Mouse (Mus musculus) CH12.LX (cell line): ENCODE results near the gene Ly6g5b.

Experiments used
- CTCF ChIP-seq, 2 experiments: IDR thresholded peaks in 1 of 2; conservative IDR thresholded peaks in 1 of 2; 2 replicates each; pipeline ENCODE4 v1.5.1; 2011 to 2012; ENCODE audit warnings: low read depth in 2 of 2, low read length in 2 of 2, improper control_type of control experiment in 1 of 2, inconsistent platforms in 1 of 2, mild to moderate bottlenecking in 1 of 2, moderate library complexity in 1 of 2
- EP300 ChIP-seq: IDR thresholded peaks from 2 replicates; pipeline ENCODE4 v1.6.1; 2011; ENCODE audit warnings: low read length, improper control_type of control experiment
- ETS1 ChIP-seq: conservative IDR thresholded peaks from 2 replicates; pipeline ENCODE4 v1.6.1; 2012; ENCODE audit warnings: low read depth, mild to moderate bottlenecking, inconsistent platforms, low read length, improper control_type of control experiment, moderate library complexity
- GABPA ChIP-seq: IDR thresholded peaks from 2 replicates; pipeline ENCODE4 v1.6.1; 2012; ENCODE audit warnings: low read depth, low read length, improper control_type of control experiment, inconsistent platforms; ENCODE audit not compliant: insufficient replicate concordance
- KAT2A ChIP-seq: IDR thresholded peaks from 2 replicates; pipeline ENCODE4 v1.6.1; 2012; ENCODE audit warnings: low read length, improper control_type of control experiment, inconsistent platforms; ENCODE audit not compliant: insufficient replicate concordance
- MAFK ChIP-seq: IDR thresholded peaks from 2 replicates; pipeline ENCODE4 v1.6.1; 2011; ENCODE audit warnings: low read length, improper control_type of control experiment; ENCODE audit not compliant: insufficient replicate concordance
- MAX ChIP-seq: IDR thresholded peaks from 2 replicates; pipeline ENCODE4 v1.6.1; 2011; ENCODE audit warnings: low read length, improper control_type of control experiment
- MEF2A ChIP-seq: IDR thresholded peaks from 2 replicates; pipeline ENCODE4 v1.6.1; 2014; ENCODE audit warnings: low read depth, mild to moderate bottlenecking, inconsistent platforms, low read length, improper control_type of control experiment, borderline replicate concordance
- POLR2A ChIP-seq: IDR thresholded peaks from 2 replicates; pipeline ENCODE4 v1.6.1; 2011; ENCODE audit warnings: low read depth, mild to moderate bottlenecking, improper control_type of control experiment, low read length
- POLR2AphosphoS2 ChIP-seq: IDR thresholded peaks from 2 replicates; pipeline ENCODE4 v1.6.1; 2011; ENCODE audit warnings: low read depth, low read length, improper control_type of control experiment
- RAD21 ChIP-seq: IDR thresholded peaks from 2 replicates; pipeline ENCODE4 v1.6.1; 2011; ENCODE audit warnings: low read depth, mild to moderate bottlenecking, low read length, improper control_type of control experiment, moderate library complexity
- UBTF ChIP-seq: IDR thresholded peaks from 2 replicates; pipeline ENCODE4 v1.6.1; 2012; ENCODE audit warnings: low read depth, mild to moderate bottlenecking, inconsistent platforms, low read length, improper control_type of control experiment, moderate library complexity
- USF2 ChIP-seq: conservative IDR thresholded peaks from 2 replicates; pipeline ENCODE4 v1.6.1; 2011; ENCODE audit warnings: low read depth, low read length, improper control_type of control experiment

- no peak for TF ChIP-seq POLR2AphosphoS2
- no peak for TF ChIP-seq ETS1
- TF ChIP-seq KAT2A = no peak
- TF ChIP-seq MAFK = no peak
- TF ChIP-seq CTCF (conservative IDR thresholded peaks at IDR 0.05 in 1 of 2, IDR thresholded peaks at IDR 0.05 in 1 of 2; ENCODE audit: low read depth in 2 of 2, low read length in 2 of 2) = no peak
- no peak for TF ChIP-seq GABPA
- TF ChIP-seq POLR2A = no peak
- TF ChIP-seq EP300 = no peak
- TF ChIP-seq USF2 = no peak
- no peak for TF ChIP-seq MAX
- no peak for TF ChIP-seq MEF2A
- no peak for TF ChIP-seq UBTF
- no peak for TF ChIP-seq RAD21
Measured at GRCm38 (mm10) chr17:35153077-35153476, 37.8 kb upstream of the Ly6g5b start.
